Mouse (Mus musculus): Measurements from ENCODE around the gene Dgcr2.
A peak's percentile ranks its signal among the peaks of the same experiment; 100 is the strongest.

The Dgcr2 gene

GRCm38 (mm10) chr16:17911052-17911595 lies 12.8 kb upstream of the Dgcr2 start, which contains the start of gene Ess2:
Gene Ess2, minus strand, starts transcription at chr16:17911348.
- peak; percentile 95 for DNase-seq (ENCODE audit: low read depth, low spot score)

GRCm38 (mm10) chr16:17896091-17896490 lies 2.3 kb downstream of the Dgcr2 start:
- DNase-seq (ENCODE audit: low read depth, low spot score), result no peak

GRCm38 (mm10) chr16:17893923-17894322 lies 4.4 kb downstream of the Dgcr2 start, which contains the start of gene Tssk1:
Gene Tssk1, plus strand, starts transcription at chr16:17894223.
- no peak for DNase-seq (ENCODE audit: low read depth, low spot score)

- no peak for DNase-seq (ENCODE audit: low read depth, low spot score)
Measured at GRCm38 (mm10) chr16:17892606-17893005, 5.8 kb downstream of the Dgcr2 start.

GRCm38 (mm10) chr16:17891567-17891959 lies 6.8 kb downstream of the Dgcr2 start, which contains the start of gene Gm20518:
Gene Gm20518, minus strand, starts transcription at chr16:17891671.
- DNase-seq (ENCODE audit: low read depth, low spot score), result peak; percentile 97

- peak; percentile 31 for DNase-seq (ENCODE audit: low read depth, low spot score)
Measured at GRCm38 (mm10) chr16:17890917-17891566, 7.3 kb downstream of the Dgcr2 start.

- DNase-seq (ENCODE audit: low read depth, low spot score), result no peak
Measured at GRCm38 (mm10) chr16:17890342-17890727, 8.0 kb downstream of the Dgcr2 start.

- DNase-seq (ENCODE audit: low read depth, low spot score), result no peak
Measured at GRCm38 (mm10) chr16:17889689-17890341, 8.5 kb downstream of the Dgcr2 start.

GRCm38 (mm10) chr16:17884116-17884515 lies 14.2 kb downstream of the Dgcr2 start:
- DNase-seq (ENCODE audit: low read depth, low spot score), result peak; percentile 62

- DNase-seq (ENCODE audit: low read depth, low spot score), result no peak
Measured at GRCm38 (mm10) chr16:17882196-17882595, 16.2 kb downstream of the Dgcr2 start.

GRCm38 (mm10) chr16:17879571-17879970 lies 18.8 kb downstream of the Dgcr2 start:
- DNase-seq (ENCODE audit: low read depth, low spot score), result no peak

GRCm38 (mm10) chr16:17876096-17876495 lies 22.3 kb downstream of the Dgcr2 start:
- no peak for DNase-seq (ENCODE audit: low read depth, low spot score)

- no peak for DNase-seq (ENCODE audit: low read depth, low spot score)
Measured at GRCm38 (mm10) chr16:17875174-17875573, 23.2 kb downstream of the Dgcr2 start.

GRCm38 (mm10) chr16:17872995-17873394 lies 25.4 kb downstream of the Dgcr2 start:
- DNase-seq (ENCODE audit: low read depth, low spot score), result no peak

- DNase-seq (ENCODE audit: low read depth, low spot score), result no peak
Measured at GRCm38 (mm10) chr16:17871248-17871647, 27.1 kb downstream of the Dgcr2 start.

- peak; percentile 75 for DNase-seq (ENCODE audit: low read depth, low spot score)
Measured at GRCm38 (mm10) chr16:17865770-17866169, 32.6 kb downstream of the Dgcr2 start.

GRCm38 (mm10) chr16:17865293-17865692 lies 33.1 kb downstream of the Dgcr2 start:
- DNase-seq (ENCODE audit: low read depth, low spot score), result no peak

- peak; percentile 50 for DNase-seq (ENCODE audit: low read depth, low spot score)
Measured at GRCm38 (mm10) chr16:17858592-17858991, 39.8 kb downstream of the Dgcr2 start.

GRCm38 (mm10) chr16:17857157-17857556 lies 41.2 kb downstream of the Dgcr2 start:
- DNase-seq (ENCODE audit: low read depth, low spot score), result no peak

- no peak for DNase-seq (ENCODE audit: low read depth, low spot score)
Measured at GRCm38 (mm10) chr16:17853263-17853662, 45.1 kb downstream of the Dgcr2 start.

- no peak for DNase-seq (ENCODE audit: low read depth, low spot score)
Measured at GRCm38 (mm10) chr16:17851860-17852259, 46.5 kb downstream of the Dgcr2 start.

- DNase-seq (ENCODE audit: low read depth, low spot score), result no peak
Measured at GRCm38 (mm10) chr16:17851331-17851730, 47.0 kb downstream of the Dgcr2 start.

GRCm38 (mm10) chr16:17849486-17849885 lies 48.9 kb downstream of the Dgcr2 start:
- no peak for DNase-seq (ENCODE audit: low read depth, low spot score)

Data from ES-CJ7 (cell line).